Mouse (Mus musculus) limb, embryonic 11.5 days (tissue): ENCODE measurements around the gene Vmn1r115. TPM values are rescaled to one million over a fixed set of nuclear protein-coding genes. Genes with fewer than 3 reads are reported as not detected.
"Not testable (repeated sequence)": the region's sequence is repeated elsewhere in the genome, so short reads cannot be mapped to it uniquely, and the experiment has no call there.

ENCODE experiments used
- ATAC-seq: fragments of 200-750 bp; cut with Nextera tagmentation; 2 replicates; pipeline ENCODE4 v1.8.0; 2017; ENCODE audit warnings: low read depth; ENCODE audit not compliant: insufficient number of reproducible peaks, low FRiP score, low TSS enrichment
- DNase-seq: peaks from one replicate; pipeline ENCODE4 v3.0.0-alpha.2; 2015; ENCODE audit warnings: low spot score
- H3K27ac ChIP-seq: fragments of 300-500 bp; sonication (generic); replicated peaks from 2 replicates; pipeline ENCODE4 v1.5.1; 2014; ENCODE audit warnings: low read depth, mild to moderate bottlenecking, low read length
- H3K27me3 ChIP-seq: fragments of 300-500 bp; sonication (generic); 2 replicates; pipeline ENCODE4 v1.6.1; 2014; ENCODE audit warnings: mild to moderate bottlenecking, low read length, mixed read lengths; ENCODE audit not compliant: control insufficient read depth, insufficient read depth
- H3K36me3 ChIP-seq: fragments of 300-500 bp; sonication (generic); 2 replicates; pipeline ENCODE4 v1.6.1; 2014; ENCODE audit warnings: mild to moderate bottlenecking, low read length, moderate library complexity, mixed read lengths; ENCODE audit not compliant: control insufficient read depth, insufficient read depth
- H3K4me1 ChIP-seq: fragments of 300-500 bp; sonication (generic); 2 replicates; pipeline ENCODE4 v1.6.1; 2014; ENCODE audit warnings: low read length, mixed read lengths; ENCODE audit not compliant: control insufficient read depth, insufficient read depth
- H3K4me2 ChIP-seq: fragments of 300-500 bp; sonication (generic); 2 replicates; pipeline ENCODE4 v1.6.1; 2014; ENCODE audit warnings: low read depth, mild to moderate bottlenecking, moderate library complexity; ENCODE audit not compliant: severe bottlenecking
- H3K4me3 ChIP-seq: fragments of 300-500 bp; sonication (generic); 2 replicates; pipeline ENCODE4 v1.5.1; 2014; ENCODE audit warnings: low read depth, low read length
- H3K9ac ChIP-seq: fragments of 300-500 bp; sonication (generic); 2 replicates; pipeline ENCODE4 v1.6.1; 2014; ENCODE audit warnings: mild to moderate bottlenecking, low read length
- H3K9me3 ChIP-seq: fragments of 300-500 bp; sonication (generic); 2 replicates; pipeline ENCODE4 v1.6.1; 2016; ENCODE audit warnings: low read length; ENCODE audit not compliant: control insufficient read depth
- WGBS: fragments of 180-500 bp; shearing (Covaris S2); extraction: QIAGEN DNeasy Blood & Tissue Kit; methylation state at CpG from one replicate; pipeline ENCODE4 v1.1.7; 2014; 5-methylcytosine and 5-hydroxymethylcytosine counted together
- polyA plus RNA-seq: library from polyadenylated mRNA; unstranded; fragments of >200 nt; fragmentation: Nextera tagmentation; extraction: Ambion mirVana; gene quantifications from 2 replicates; pipeline ENCODE4 v1.2.1, GENCODE M21; 2014

Vmn1r115 gene
- not detected in 2 replicates for polyA plus RNA-seq

GRCm38 (mm10) chr7:20844885-20845284, at the start of gene Vmn1r115:
Vmn1r115 (minus strand) TSS chr7:20844985.
- DNase-seq, H3K27ac ChIP-seq, H3K9me3 ChIP-seq, ATAC-seq, H3K4me2 ChIP-seq, H3K4me3 ChIP-seq, H3K9ac ChIP-seq, H3K36me3 ChIP-seq, H3K27me3 ChIP-seq, H3K4me1 ChIP-seq: not testable (repeated sequence)
- WGBS, result 100% methylated on average over 1 of the region's 3 CpGs

GRCm38 (mm10) chr7:20884021-20884420, 39.2 kb upstream of the Vmn1r115 start, which contains the start of gene Vmn1r117:
Vmn1r117 (minus strand) TSS chr7:20884121.
- not testable (repeated sequence) for H3K27ac ChIP-seq, H3K36me3 ChIP-seq, H3K4me2 ChIP-seq, H3K4me3 ChIP-seq, ATAC-seq, H3K4me1 ChIP-seq, H3K9ac ChIP-seq, DNase-seq, H3K27me3 ChIP-seq, H3K9me3 ChIP-seq
- no CpG with 5 or more reads among the region's 2 CpGs for WGBS

GRCm38 (mm10) chr7:20871956-20872355, 27.2 kb upstream of the Vmn1r115 start, which contains the start of gene Vmn1r116:
Vmn1r116 (plus strand) TSS chr7:20872256.
- ATAC-seq, H3K4me3 ChIP-seq, DNase-seq, H3K4me1 ChIP-seq, H3K4me2 ChIP-seq, H3K27me3 ChIP-seq, H3K9me3 ChIP-seq, H3K36me3 ChIP-seq, H3K27ac ChIP-seq, H3K9ac ChIP-seq: not testable (repeated sequence)
- 74% methylated on average over 3 of the region's 3 CpGs for WGBS

GRCm38 (mm10) chr7:20812086-20812485, 32.7 kb downstream of the Vmn1r115 start, which contains the start of gene Vmn1r114:
Vmn1r114 (minus strand) TSS chr7:20812186.
- WGBS, result no CpG with 5 or more reads among the region's 5 CpGs
- H3K4me2 ChIP-seq, H3K9ac ChIP-seq, H3K9me3 ChIP-seq, DNase-seq, H3K27ac ChIP-seq, ATAC-seq, H3K4me1 ChIP-seq, H3K4me3 ChIP-seq, H3K27me3 ChIP-seq, H3K36me3 ChIP-seq: not testable (repeated sequence)

Other genes starting within 250 kb of the Vmn1r115 start
- gene Gm4513, start 246.0 kb downstream of the Vmn1r115 start, polyA plus RNA-seq, result not detected in 2 replicates
- gene Vmn1r107, start 176.1 kb downstream of the Vmn1r115 start, polyA plus RNA-seq, result not detected in 2 replicates
- not detected in 2 replicates for gene Vmn1r111, start 141.8 kb downstream of the Vmn1r115 start, polyA plus RNA-seq
- gene Gm10668, start 114.4 kb downstream of the Vmn1r115 start, polyA plus RNA-seq, result not detected in 2 replicates
- not detected in 2 replicates for gene Vmn1r112, start 73.8 kb downstream of the Vmn1r115 start, polyA plus RNA-seq
- not detected in 2 replicates for gene Vmn1r113, start 57.7 kb downstream of the Vmn1r115 start, polyA plus RNA-seq
- not detected in 2 replicates for gene Vmn1r114, start 32.8 kb downstream of the Vmn1r115 start, polyA plus RNA-seq
- gene Vmn1r116, start 27.3 kb upstream of the Vmn1r115 start, polyA plus RNA-seq, result not detected in 2 replicates
- not detected in 2 replicates for gene Vmn1r117, start 39.1 kb upstream of the Vmn1r115 start, polyA plus RNA-seq
- not detected in 2 replicates for gene Vmn1r118, start 67.4 kb upstream of the Vmn1r115 start, polyA plus RNA-seq
- gene Vmn1r119, start 167.5 kb upstream of the Vmn1r115 start, polyA plus RNA-seq, result not detected in 2 replicates
- not detected in 2 replicates for gene Vmn1r120, start 208.8 kb upstream of the Vmn1r115 start, polyA plus RNA-seq